Mouse (Mus musculus) testis, adult 2 months (tissue): ENCODE results near the gene Drd4.

ENCODE experiments used
- CTCF ChIP-seq: fragments of 200-500 bp; IDR thresholded peaks from 2 replicates; pipeline ENCODE4 v1.5.1; 2012; ENCODE audit warnings: low read depth, mild to moderate bottlenecking, inconsistent platforms, low read length, moderate library complexity; ENCODE audit not compliant: control insufficient read depth, insufficient read depth, insufficient replicate concordance
- POLR2A ChIP-seq: fragments of 200-500 bp; IDR thresholded peaks from 2 replicates; pipeline ENCODE4 v1.6.1; 2012; ENCODE audit warnings: low read depth, mild to moderate bottlenecking, inconsistent platforms, low read length, moderate library complexity; ENCODE audit not compliant: control insufficient read depth

DNA sequence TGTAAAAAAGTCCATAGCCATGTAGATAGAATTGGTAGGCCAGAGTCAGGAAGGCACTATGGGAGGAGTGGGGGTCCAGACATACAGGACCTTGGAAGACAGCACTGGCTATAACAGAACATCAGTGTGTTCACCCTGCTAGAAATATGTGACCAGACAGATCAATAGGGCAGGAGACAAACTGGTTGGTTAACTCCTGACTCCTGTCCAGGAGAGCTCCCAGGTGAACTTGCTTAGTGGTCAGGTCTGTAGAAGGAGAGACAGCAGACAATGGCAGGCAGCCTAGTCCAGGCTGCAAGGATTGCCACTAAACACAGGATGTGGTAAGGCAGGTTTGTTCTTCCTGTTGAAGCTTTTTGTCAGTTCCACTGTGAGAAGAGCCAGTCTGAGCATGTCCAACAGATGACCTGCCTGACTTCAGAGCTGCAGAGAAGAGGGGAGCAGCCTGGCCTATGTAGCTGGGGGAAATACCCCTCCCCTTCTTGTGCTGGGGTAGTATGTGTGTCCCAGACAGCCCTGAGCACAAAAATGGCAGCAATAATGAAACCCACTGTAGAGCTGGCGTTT lies 11.0 kb downstream of the Drd4 start:
- TF ChIP-seq POLR2A: no peak
- TF ChIP-seq CTCF: no peak
